Mouse (Mus musculus) naive thymus-derived CD4-positive, alpha-beta T cell, adult 5 months (primary cell): ENCODE results near the gene Lhpp. TPM values are rescaled to one million over a fixed set of nuclear protein-coding genes. Genes with fewer than 3 reads are reported as not detected.

Experiments
- polyA plus RNA-seq: library from polyadenylated mRNA; unstranded; fragments of 100-300 nt; shearing (Covaris generic); gene quantifications from one replicate; pipeline ENCODE4 v1.2.1, GENCODE M21; 2017

Lhpp gene
- 1.9 TPM for polyA plus RNA-seq

GRCm38 (mm10) chr7:132610468-132611318 lies at the start of gene Lhpp:
Lhpp (plus strand) TSS chr7:132610638.

GRCm38 (mm10) chr7:132576116-132576650 lies 34.3 kb upstream of the Lhpp start, which contains the start of gene Oat:
Oat (minus strand) TSS chr7:132576398.

GRCm38 (mm10) chr7:132599071-132599975 lies 11.1 kb upstream of the Lhpp start, which contains the start of gene Nkx1-2:
Nkx1-2 (minus strand) TSS chr7:132599637.

Other genes with a start within 250 kb of the Lhpp start
- gene Oat, start 34.2 kb upstream of the Lhpp start, polyA plus RNA-seq, result 181 TPM
- not detected for gene Nkx1-2, start 11.0 kb upstream of the Lhpp start, polyA plus RNA-seq
- 113 TPM for gene Fam53b, start 203.2 kb downstream of the Lhpp start, polyA plus RNA-seq
- 25.5 TPM for gene Eef1akmt2, start 242.0 kb downstream of the Lhpp start, polyA plus RNA-seq
- gene Abraxas2, start 248.6 kb downstream of the Lhpp start, polyA plus RNA-seq, result 42.2 TPM